Mouse (Mus musculus): ENCODE measurements around the gene Cuedc1. TPM values are rescaled to one million over a fixed set of nuclear protein-coding genes. Genes with fewer than 3 reads are reported as not detected.

Cuedc1 gene
- total and polyA plus RNA-seq, 3 experiments = 1.0 to 4.8 TPM; not detected in 1

DNA sequence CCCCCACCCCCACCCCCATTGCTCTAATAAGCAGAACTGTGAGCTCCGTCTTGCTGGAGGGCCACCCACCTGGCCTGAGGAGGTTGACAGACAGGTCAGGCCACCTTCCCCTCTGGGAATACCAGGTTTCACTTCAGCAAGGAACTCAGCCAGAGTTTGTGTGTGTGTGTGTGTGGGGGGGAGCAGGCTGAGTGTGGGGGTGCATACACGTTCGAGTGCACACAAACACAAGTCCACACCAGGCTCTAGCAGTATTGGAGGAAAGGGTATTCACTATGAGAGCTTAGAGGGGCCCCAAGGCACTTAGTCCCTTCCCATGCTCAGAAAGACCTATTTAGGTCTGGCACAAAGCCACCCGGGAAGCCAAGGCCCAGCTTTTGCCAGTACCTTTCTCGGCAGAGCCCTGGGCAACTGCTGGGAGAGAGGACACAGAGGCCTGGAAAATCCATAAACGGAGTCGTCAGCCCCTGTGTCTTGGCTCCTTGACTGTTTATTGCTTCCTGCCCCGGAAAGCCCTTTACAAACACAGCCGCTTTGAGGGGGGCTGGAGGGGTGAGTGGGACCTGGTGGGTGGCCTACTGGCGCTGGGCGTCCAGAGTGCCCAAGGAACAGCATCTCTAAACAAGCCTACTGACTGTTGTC lies 50.9 kb downstream of the Cuedc1 start:
- DNase-seq (ENCODE audit: low read depth, low spot score) = no peak
- Histone ChIP-seq H3K4me1 (ENCODE audit: control insufficient read depth in 1 of 2, insufficient read depth in 2 of 2, low read length in 2 of 2) (peaks cover 22 to 45% of the 10 kb centered on the region in 2 experiments), H3K4me3 (ENCODE audit: control insufficient read depth in 1 of 2, insufficient read depth in 1 of 2, low read depth in 2 of 2, low read length in 2 of 2) (no peak overlapping the region)

DNA sequence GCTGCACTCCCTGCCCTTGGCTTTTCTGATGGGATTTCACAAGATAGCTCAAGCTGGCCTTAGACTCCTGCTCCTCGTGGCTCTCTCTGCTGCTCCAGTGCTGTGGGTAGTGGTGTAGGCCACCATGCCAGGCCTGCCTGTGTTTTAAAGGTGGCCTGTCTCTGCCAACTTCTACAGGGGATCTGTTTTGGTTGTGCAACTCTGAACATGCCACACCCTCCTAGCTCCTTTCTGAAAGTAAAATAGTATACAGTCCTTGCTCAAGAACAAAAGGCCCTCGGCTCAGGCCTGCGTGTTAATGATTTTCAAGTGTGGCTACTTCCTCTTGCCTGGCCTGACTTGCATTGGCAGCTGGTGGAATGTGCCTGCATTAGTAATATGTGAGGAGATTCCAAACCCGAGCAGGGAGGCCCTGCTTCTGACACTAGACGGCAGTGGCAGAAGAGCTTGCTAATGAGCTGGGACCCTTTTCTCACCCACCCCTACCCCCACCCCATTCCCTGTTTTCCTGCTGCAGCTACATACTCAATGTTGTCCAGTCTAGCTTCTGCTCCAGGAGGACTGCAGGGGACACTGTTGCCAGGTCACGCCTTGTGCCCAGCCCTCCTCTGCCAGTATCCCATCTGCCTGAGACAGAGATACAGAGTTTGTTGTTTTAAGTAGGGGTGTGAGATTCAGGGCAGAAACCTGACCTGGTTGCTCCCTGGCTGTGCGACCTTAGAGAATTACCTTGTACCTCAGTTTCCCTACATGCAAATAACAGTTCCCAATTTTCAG lies 53.7 kb downstream of the Cuedc1 start:
- peaks cover 0 to 18% of the 10 kb centered on the region in 2 experiments; a peak in 2 of 4 replicates for H3K36me3 ChIP-seq (ENCODE audit: control insufficient read depth in 1 of 2, insufficient read depth in 2 of 2, low read length in 2 of 2)
- H3K9me3 ChIP-seq (replicated peaks; ENCODE audit: insufficient read depth, low read length) = no peaks in the 10 kb centered on the region
- H3K4me1 ChIP-seq (ENCODE audit: control insufficient read depth in 1 of 2, insufficient read depth in 2 of 2, low read length in 2 of 2) = peaks cover 7 to 24% of the 10 kb centered on the region in 2 experiments
- H3K27me3 ChIP-seq (ENCODE audit: control insufficient read depth in 1 of 2, insufficient read depth in 2 of 2, low read length in 2 of 2) = peaks cover 0 to 2% of the 10 kb centered on the region in 2 experiments; a peak in 2 of 4 replicates
- no peak for DNase-seq (ENCODE audit: low read depth, low spot score)
- no peak overlapping the region for H3K9ac ChIP-seq (ENCODE audit: control insufficient read depth, low read depth, low read length, poor library complexity, severe bottlenecking)
- no peaks in the 10 kb centered on the region for H3K79me2 ChIP-seq (ENCODE audit: control insufficient read depth, insufficient read depth, low read length, poor library complexity)
- H3K4me3 ChIP-seq (ENCODE audit: control insufficient read depth in 1 of 2, insufficient read depth in 1 of 2, low read depth in 2 of 2, low read length in 2 of 2) = no peak overlapping the region
- no peak overlapping the region for H3K27ac ChIP-seq (ENCODE audit: control insufficient read depth, low read depth, low read length)
- TF ChIP-seq NRF1 (IDR thresholded peaks at IDR 0.05; ENCODE audit: insufficient read depth, low read depth, low read length, poor library complexity, severe bottlenecking) = no peak
- TF ChIP-seq CTCF (IDR thresholded peaks at IDR 0.05 in 2 of 3, conservative IDR thresholded peaks at IDR 0.05 in 1 of 3; ENCODE audit: control insufficient read depth in 1 of 3, insufficient read depth in 1 of 3, low read depth in 2 of 3, low read length in 3 of 3, poor library complexity in 1 of 3, severe bottlenecking in 1 of 3) = no peak
- no peak for TF ChIP-seq GATA1 (IDR thresholded peaks at IDR 0.05; ENCODE audit: low read depth, low read length)
- TF ChIP-seq POLR2AphosphoS2 (IDR thresholded peaks at IDR 0.05; ENCODE audit: low read length) = no peak
- TF ChIP-seq USF1 (IDR thresholded peaks at IDR 0.05; ENCODE audit: low read depth, low read length) = no peak
- TF ChIP-seq RCOR1 (IDR thresholded peaks at IDR 0.05; ENCODE audit: low read depth, low read length) = no peak
- TF ChIP-seq POLR2A (IDR thresholded peaks at IDR 0.05; ENCODE audit: control insufficient read depth in 1 of 2, insufficient read depth in 1 of 2, low read depth in 1 of 2, low read length in 2 of 2, poor library complexity in 1 of 2) = no peak
- no peak for TF ChIP-seq NELFE (IDR thresholded peaks at IDR 0.05; ENCODE audit: low read depth, low read length)
- no peak for TF ChIP-seq JUND (IDR thresholded peaks at IDR 0.05; ENCODE audit: low read depth, low read length)
- TF ChIP-seq TAL1 (IDR thresholded peaks at IDR 0.05; ENCODE audit: low read length) = no peak
- no peak for TF ChIP-seq TCF12 (IDR thresholded peaks at IDR 0.05; ENCODE audit: low read depth, low read length)
- no peak for TF ChIP-seq ETS1 (IDR thresholded peaks at IDR 0.05; ENCODE audit: low read depth, low read length)
- no peak for TF ChIP-seq MAX (IDR thresholded peaks at IDR 0.05; ENCODE audit: low read length)
- TF ChIP-seq ZMIZ1 (IDR thresholded peaks at IDR 0.05; ENCODE audit: low read depth, low read length) = no peak
- TF ChIP-seq MAFK (IDR thresholded peaks at IDR 0.05; ENCODE audit: borderline replicate concordance, low read depth, low read length) = no peak
- no peak for TF ChIP-seq CHD2 (IDR thresholded peaks at IDR 0.05; ENCODE audit: low read length)
- TF ChIP-seq CHD1 (IDR thresholded peaks at IDR 0.05; ENCODE audit: low read depth, low read length) = no peak
- no peak for TF ChIP-seq MYB (IDR thresholded peaks at IDR 0.05; ENCODE audit: low read depth, low read length)

More for the DNA sequence above, 50.9 kb downstream of the Cuedc1 start:
- H3K27me3 ChIP-seq (ENCODE audit: control insufficient read depth in 1 of 2, insufficient read depth in 2 of 2, low read length in 2 of 2) = no peaks in the 10 kb centered on the region; a peak in 1 of 4 replicates
- H3K9ac ChIP-seq (ENCODE audit: control insufficient read depth, low read depth, low read length, poor library complexity, severe bottlenecking) = no peak overlapping the region
- no peak for TF ChIP-seq MYC (IDR thresholded peaks at IDR 0.05; ENCODE audit: low read depth, low read length)
- H3K36me3 ChIP-seq (ENCODE audit: control insufficient read depth in 1 of 2, insufficient read depth in 2 of 2, low read length in 2 of 2) = peaks cover 0 to 37% of the 10 kb centered on the region in 2 experiments; a peak in 2 of 4 replicates
- H3K27ac ChIP-seq (ENCODE audit: control insufficient read depth, low read depth, low read length) = no peak overlapping the region
- no peaks in the 10 kb centered on the region for H3K9me3 ChIP-seq (replicated peaks; ENCODE audit: insufficient read depth, low read length)
- no peaks in the 10 kb centered on the region for H3K79me2 ChIP-seq (ENCODE audit: control insufficient read depth, insufficient read depth, low read length, poor library complexity)

Measured in MEL (cell line).